Mouse (Mus musculus) adrenal gland (tissue): ENCODE measurements around the gene Gm10406.
"Not testable (repeated sequence)": the region's sequence is repeated elsewhere in the genome, so short reads cannot be mapped to it uniquely, and the experiment has no call there.

Experiments used
- intact Hi-C: fragments of 180-260 bp; cut with DNase I; formaldehyde crosslinking; loops from one replicate; pipeline ENCODE4 v1.15.1; 2025
- long read RNA-seq, 2 experiments: library from polyadenylated mRNA; unstranded; transcript quantifications; one replicate each; pipeline ENCODE4 v2.0.0; 2020; ENCODE audit warnings: borderline replicate concordance in 1 of 2; ENCODE audit not compliant: insufficient replicate concordance in 1 of 2

Gene Gm10406
- long read RNA-seq, experiment 1: 0 reads
- long read RNA-seq, experiment 2: 0 reads

- intact Hi-C loops: not testable (repeated sequence)
These were observed at the start of gene Gm10406 for GRCm38 (mm10) chr14:7026781-7027749. Gene Gm10406, minus strand, starts transcription at chr14:7027449.

GRCm38 (mm10) chr14:7044870-7045269, 17.6 kb upstream of the Gm10406 start, which contains the start of gene Gm3685:
Gene Gm3685, minus strand, starts transcription at chr14:7044970.
- intact Hi-C loops: not testable (repeated sequence)

GRCm38 (mm10) chr14:7026274-7026673, 975 bp downstream of the Gm10406 start:
- intact Hi-C loops: not testable (repeated sequence)

GRCm38 (mm10) chr14:6973718-6974117, 53.5 kb downstream of the Gm10406 start, which contains the start of gene Gm6356:
Gene Gm6356, minus strand, starts transcription at chr14:6973818.
- intact Hi-C loops: not testable (repeated sequence)
